Mouse (Mus musculus): ENCODE data around the gene Capza1.
A peak's percentile ranks its signal among the peaks of the same experiment; 100 is the strongest.
"Not testable (repeated sequence)": the region's sequence is repeated elsewhere in the genome, so short reads cannot be mapped to it uniquely, and the experiment has no call there.

The Capza1 gene

GRCm38 (mm10) chr3:104863786-104864650 lies at the start of gene Capza1, which contains the start of gene St7l:
Gene Capza1, minus strand, starts transcription at chr3:104864505.
Gene St7l, plus strand, starts transcription at chr3:104864005.
- DNase-seq: peak; percentile 90 to 92

- no peak for DNase-seq
These were observed 44.9 kb upstream of the Capza1 start for GRCm38 (mm10) chr3:104909195-104909594.

- no peak for DNase-seq
These were observed 41.7 kb upstream of the Capza1 start for GRCm38 (mm10) chr3:104906007-104906406.

GRCm38 (mm10) chr3:104905389-104905788 lies 41.1 kb upstream of the Capza1 start:
- no peak for DNase-seq

GRCm38 (mm10) chr3:104901154-104901553 lies 36.8 kb upstream of the Capza1 start:
- DNase-seq: peak; percentile 25 to 37

GRCm38 (mm10) chr3:104896141-104896540 lies 31.8 kb upstream of the Capza1 start:
- no peak for DNase-seq

GRCm38 (mm10) chr3:104888585-104888984 lies 24.3 kb upstream of the Capza1 start:
- DNase-seq: peak in 1 of 2 experiments; percentile 14

GRCm38 (mm10) chr3:104869611-104870010 lies 5.3 kb upstream of the Capza1 start:
- no peak for DNase-seq

- not testable (repeated sequence) for DNase-seq
These were observed 2.4 kb upstream of the Capza1 start for GRCm38 (mm10) chr3:104866674-104867073.

- DNase-seq: peak; percentile 33 to 57
These were observed 1.1 kb upstream of the Capza1 start for GRCm38 (mm10) chr3:104865341-104865788.

GRCm38 (mm10) chr3:104864651-104865340 lies 491 bp upstream of the Capza1 start:
- DNase-seq: peak; percentile 89 to 92

GRCm38 (mm10) chr3:104858560-104858959 lies 5.7 kb downstream of the Capza1 start:
- DNase-seq: no peak

GRCm38 (mm10) chr3:104856106-104856505 lies 8.2 kb downstream of the Capza1 start:
- DNase-seq: no peak

- no peak for DNase-seq
These were observed 9.4 kb downstream of the Capza1 start for GRCm38 (mm10) chr3:104854866-104855265.

- no peak for DNase-seq
These were observed 9.8 kb downstream of the Capza1 start for GRCm38 (mm10) chr3:104854465-104854864.

GRCm38 (mm10) chr3:104846601-104847000 lies 17.7 kb downstream of the Capza1 start:
- DNase-seq: peak in 1 of 2 experiments; percentile 18

- DNase-seq: no peak
These were observed 23.3 kb downstream of the Capza1 start for GRCm38 (mm10) chr3:104841049-104841448.

- DNase-seq: no peak
These were observed 28.5 kb downstream of the Capza1 start for GRCm38 (mm10) chr3:104835797-104836196.

GRCm38 (mm10) chr3:104822413-104822812 lies 41.9 kb downstream of the Capza1 start:
- DNase-seq: no peak

GRCm38 (mm10) chr3:104820426-104820825 lies 43.9 kb downstream of the Capza1 start:
- DNase-seq: no peak

GRCm38 (mm10) chr3:104818749-104819134 lies 45.6 kb downstream of the Capza1 start:
- DNase-seq: peak in 1 of 2 experiments; percentile 11

- DNase-seq: peak; percentile 62 to 64
These were observed 46.1 kb downstream of the Capza1 start, which contains the start of gene Mov10 for GRCm38 (mm10) chr3:104817991-104818748. Gene Mov10, minus strand, starts transcription at chr3:104818563.

- DNase-seq: peak; percentile 46 to 55
These were observed 46.8 kb downstream of the Capza1 start for GRCm38 (mm10) chr3:104817481-104817990.

Measured in lung, adult 18-20 months (tissue).